Mouse (Mus musculus): Measurements from ENCODE around the gene Acd. TPM values are rescaled to one million over a fixed set of nuclear protein-coding genes. Genes with fewer than 3 reads are reported as not detected.

The Acd gene
- polyA plus RNA-seq, 1 experiment from 2014 or later, result 78.1 TPM

DNA sequence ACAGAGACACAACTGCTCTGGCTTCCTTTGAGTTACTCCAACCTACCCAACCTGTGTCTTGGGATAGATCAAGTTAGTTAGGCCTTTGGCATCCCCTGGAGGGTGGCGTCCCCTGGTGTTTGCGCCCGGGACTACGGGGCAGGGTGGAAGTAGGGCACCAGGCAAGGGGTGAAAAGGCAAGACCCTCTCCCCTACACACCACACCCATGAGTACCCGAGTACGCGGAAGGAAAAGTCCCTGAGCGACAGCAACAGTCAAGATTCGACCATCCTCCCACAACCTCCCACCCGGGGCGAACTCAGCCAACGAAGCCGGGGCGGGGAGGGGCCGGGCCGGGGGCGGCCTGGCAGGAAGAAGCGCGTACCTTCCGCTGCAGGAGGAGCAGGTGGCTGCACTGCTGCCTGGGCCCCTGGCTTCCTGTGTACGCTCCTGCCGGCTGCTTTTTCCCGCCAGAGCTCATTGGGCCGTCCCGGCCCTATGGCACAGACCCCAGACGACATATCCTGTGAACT lies 15.1 kb downstream of the Acd start, which contains the start of gene Carmil2:
Gene Carmil2 (plus strand): TSS at position 479 of the 513 bp plus-strand sequence.
- Histone ChIP-seq H3K4me1 (replicated peaks; ENCODE audit: control insufficient read depth, insufficient read depth, low read length) (no peaks in the 10 kb centered on the region), H3K27me3 (ENCODE audit: control insufficient read depth, insufficient read depth, low read length) (no peaks in the 10 kb centered on the region), H3K4me3 (replicated peaks; ENCODE audit: low read length) (no peak within 1 kb of the TSS), H3K27ac (no peak within 1 kb of the TSS), H3K9me3 (ENCODE audit: control insufficient read depth, low read length) (no peaks in the 10 kb centered on the region), H3K4me2 (replicated peaks) (peak within 1 kb of the TSS; percentile 10; the same call in 1 of the 2 replicates), H3K9ac (no peak within 1 kb of the TSS), H3K36me3 (replicated peaks; ENCODE audit: control insufficient read depth, insufficient read depth) (peaks cover 35% of the 10 kb centered on the region)
- ATAC-seq (ENCODE audit: low FRiP score) (no peak), DNase-seq (ENCODE audit: low spot score) (no peak)
- WGBS, result 15% methylated on average over 26 of the region's 26 CpGs

DNA sequence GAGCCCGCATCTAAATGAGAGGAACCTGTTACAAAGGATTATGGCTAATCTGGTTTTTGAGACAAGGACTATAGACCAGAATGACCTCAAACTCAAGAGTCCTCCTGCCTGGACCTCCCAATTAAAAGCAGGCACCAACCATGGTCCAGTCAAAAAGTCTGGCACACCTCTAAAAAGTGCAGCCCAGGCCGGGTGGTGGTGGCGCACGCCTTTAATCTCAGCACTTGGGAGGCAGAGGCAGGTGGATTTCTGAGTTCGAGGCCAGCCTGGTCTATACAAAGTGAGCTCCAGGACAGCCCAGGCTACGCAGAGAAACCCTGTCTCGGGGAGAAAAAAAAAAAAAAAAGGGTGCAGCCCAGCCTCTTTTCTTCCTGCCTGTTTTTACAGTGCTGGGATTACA lies 15.6 kb downstream of the Acd start:
- no peak overlapping the region for H3K9ac ChIP-seq
- no peak overlapping the region for H3K4me3 ChIP-seq (replicated peaks; ENCODE audit: low read length)
- no peak overlapping the region for H3K27ac ChIP-seq
- H3K27me3 ChIP-seq (ENCODE audit: control insufficient read depth, insufficient read depth, low read length), result no peaks in the 10 kb centered on the region
- WGBS, result 86% methylated on average over 7 of the region's 7 CpGs
- ATAC-seq (ENCODE audit: low FRiP score) (no peak), DNase-seq (ENCODE audit: low spot score) (no peak)
- H3K4me1 ChIP-seq (replicated peaks; ENCODE audit: control insufficient read depth, insufficient read depth, low read length), result no peaks in the 10 kb centered on the region
- H3K9me3 ChIP-seq (ENCODE audit: control insufficient read depth, low read length), result no peaks in the 10 kb centered on the region
- peaks cover 40% of the 10 kb centered on the region for H3K36me3 ChIP-seq (replicated peaks; ENCODE audit: control insufficient read depth, insufficient read depth)
- H3K4me2 ChIP-seq (replicated peaks), result no peak overlapping the region; the same call in 1 of the 2 replicates

DNA sequence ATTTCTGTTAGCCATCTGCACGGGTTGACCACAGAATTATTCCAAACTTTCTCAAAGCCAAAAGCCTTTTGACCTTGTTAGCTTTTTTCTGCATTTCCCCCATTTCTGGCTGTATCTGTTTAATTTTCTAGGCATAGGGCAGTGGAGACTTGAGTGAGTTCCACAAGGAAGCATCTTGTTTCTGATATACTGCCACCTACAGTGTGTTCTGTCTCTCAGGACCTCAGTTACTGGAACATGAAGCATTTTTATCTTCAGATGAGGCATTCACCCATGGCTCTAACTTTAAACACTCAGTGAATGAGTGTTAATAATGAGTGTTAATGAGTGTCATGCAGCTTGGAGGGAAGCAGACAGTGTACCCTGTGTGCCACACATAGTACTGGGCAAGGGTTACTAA lies 23.0 kb downstream of the Acd start:
- no peak overlapping the region for H3K4me3 ChIP-seq (replicated peaks; ENCODE audit: low read length)
- ATAC-seq (ENCODE audit: low FRiP score), result no peak
- WGBS, result 94% methylated on average over 1 of the region's 1 CpGs
- H3K27ac ChIP-seq, result no peak overlapping the region
- H3K36me3 ChIP-seq (replicated peaks; ENCODE audit: control insufficient read depth, insufficient read depth), result peaks cover 98% of the 10 kb centered on the region
- no peaks in the 10 kb centered on the region for H3K27me3 ChIP-seq (ENCODE audit: control insufficient read depth, insufficient read depth, low read length)
- H3K9me3 ChIP-seq (ENCODE audit: control insufficient read depth, low read length), result no peaks in the 10 kb centered on the region
- H3K4me1 ChIP-seq (replicated peaks; ENCODE audit: control insufficient read depth, insufficient read depth, low read length), result no peaks in the 10 kb centered on the region
- no peak for DNase-seq (ENCODE audit: low spot score)
- H3K9ac ChIP-seq, result no peak overlapping the region
- H3K4me2 ChIP-seq (replicated peaks), result no peak overlapping the region

DNA sequence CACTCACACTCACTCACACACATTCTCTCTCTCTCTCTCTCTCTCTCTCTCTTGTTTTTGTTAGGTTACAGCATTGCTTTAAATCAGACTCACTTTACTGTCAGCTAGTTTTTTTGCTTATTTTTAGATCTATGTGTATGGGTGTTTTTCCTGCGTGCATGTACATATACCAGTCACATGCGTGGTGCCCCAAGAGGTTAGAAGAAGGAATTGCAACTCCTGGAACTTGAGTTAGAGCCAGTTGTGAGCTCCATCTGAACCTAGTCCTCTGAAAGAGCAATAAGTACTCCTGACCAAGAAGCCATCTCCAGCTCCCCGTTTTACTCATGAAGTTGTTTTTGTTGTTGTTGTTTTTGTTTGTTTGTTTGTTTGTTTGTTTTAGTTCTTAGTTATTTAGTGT lies 39.7 kb downstream of the Acd start:
- Histone ChIP-seq H3K4me3 (replicated peaks; ENCODE audit: low read length) (no peak overlapping the region), H3K4me2 (replicated peaks) (no peak overlapping the region), H3K9ac (no peak overlapping the region), H3K27ac (no peak overlapping the region), H3K4me1 (replicated peaks; ENCODE audit: control insufficient read depth, insufficient read depth, low read length) (no peaks in the 10 kb centered on the region), H3K27me3 (ENCODE audit: control insufficient read depth, insufficient read depth, low read length) (no peaks in the 10 kb centered on the region), H3K9me3 (ENCODE audit: control insufficient read depth, low read length) (no peaks in the 10 kb centered on the region), H3K36me3 (replicated peaks; ENCODE audit: control insufficient read depth, insufficient read depth) (peaks cover 24% of the 10 kb centered on the region)
- ATAC-seq (ENCODE audit: low FRiP score), result no peak
- 80% methylated on average over 3 of the region's 3 CpGs for WGBS
- DNase-seq (ENCODE audit: low spot score), result no peak

DNA sequence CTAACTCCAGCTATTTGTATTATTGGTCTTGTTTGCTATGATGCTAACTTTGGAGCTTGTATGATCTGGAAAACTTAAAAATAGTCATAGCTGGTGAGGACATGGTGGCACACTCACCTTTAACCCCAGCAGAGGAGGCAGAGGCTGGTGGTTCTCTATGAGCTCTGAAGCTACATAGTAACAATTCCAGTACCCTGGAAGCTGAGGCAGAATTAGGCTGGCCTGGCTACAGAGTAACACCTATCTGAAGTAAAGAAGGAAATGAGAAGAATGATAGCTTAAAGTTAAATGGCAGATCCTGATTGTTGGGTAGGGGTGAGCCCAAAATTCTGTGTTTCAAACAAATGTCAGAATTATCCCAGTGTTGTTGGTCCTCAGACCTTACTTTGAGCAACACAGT lies 43.3 kb downstream of the Acd start:
- Histone ChIP-seq H3K27ac (no peak overlapping the region), H3K36me3 (replicated peaks; ENCODE audit: control insufficient read depth, insufficient read depth) (peaks cover 10% of the 10 kb centered on the region), H3K9me3 (ENCODE audit: control insufficient read depth, low read length) (no peaks in the 10 kb centered on the region), H3K27me3 (ENCODE audit: control insufficient read depth, insufficient read depth, low read length) (no peaks in the 10 kb centered on the region), H3K9ac (no peak overlapping the region), H3K4me3 (replicated peaks; ENCODE audit: low read length) (no peak overlapping the region), H3K4me1 (replicated peaks; ENCODE audit: control insufficient read depth, insufficient read depth, low read length) (no peaks in the 10 kb centered on the region), H3K4me2 (replicated peaks) (no peak overlapping the region)
- no peak for DNase-seq (ENCODE audit: low spot score)
- ATAC-seq (ENCODE audit: low FRiP score), result no peak

DNA sequence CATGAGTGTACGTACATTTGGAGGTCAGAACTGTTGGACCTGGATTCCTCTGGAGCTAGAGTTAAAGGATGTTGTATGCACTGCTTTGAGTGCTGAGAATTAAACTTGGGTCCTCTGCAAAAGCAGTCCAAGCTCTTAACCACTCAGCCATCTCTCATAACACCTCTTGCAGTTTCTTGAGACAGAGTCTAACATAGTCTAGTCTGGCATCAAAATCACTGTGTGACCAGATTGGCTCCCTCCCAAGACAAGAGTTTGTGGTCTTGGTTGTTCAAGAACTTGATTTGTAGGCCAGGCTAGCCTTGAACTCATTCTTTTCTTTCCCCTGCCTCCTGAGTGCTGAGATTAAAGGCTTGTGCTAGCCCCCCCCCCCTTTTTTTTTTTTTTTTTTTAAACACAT lies 52.0 kb downstream of the Acd start:
- ATAC-seq (ENCODE audit: low FRiP score) (no peak), DNase-seq (ENCODE audit: low spot score) (no peak)
- Histone ChIP-seq H3K36me3 (replicated peaks; ENCODE audit: control insufficient read depth, insufficient read depth) (peaks cover 33% of the 10 kb centered on the region), H3K9me3 (ENCODE audit: control insufficient read depth, low read length) (no peaks in the 10 kb centered on the region), H3K27ac (no peak overlapping the region), H3K4me2 (replicated peaks) (no peak overlapping the region), H3K27me3 (ENCODE audit: control insufficient read depth, insufficient read depth, low read length) (no peaks in the 10 kb centered on the region), H3K9ac (no peak overlapping the region), H3K4me3 (replicated peaks; ENCODE audit: low read length) (no peak overlapping the region), H3K4me1 (replicated peaks; ENCODE audit: control insufficient read depth, insufficient read depth, low read length) (no peaks in the 10 kb centered on the region)
- whole genome bisulfite sequencing, result 97% methylated on average over 1 of the region's 1 CpGs

Other genes starting within 250 kb of the Acd start
- gene Tppp3, start 229.6 kb downstream of the Acd start, polyA plus RNA-seq (2014; fragmentation: Nextera tagmentation; extraction: Ambion mirVana), result 204 and 207 TPM in 2 replicates
- gene Zdhhc1, start 204.2 kb downstream of the Acd start, polyA plus RNA-seq (2014; fragmentation: Nextera tagmentation; extraction: Ambion mirVana), result 32.7 and 33.1 TPM in 2 replicates
- gene Hsd11b2, start 182.3 kb downstream of the Acd start, polyA plus RNA-seq (2014; fragmentation: Nextera tagmentation; extraction: Ambion mirVana), result 6.1 and 7.0 TPM in 2 replicates
- 231 and 245 TPM in 2 replicates for gene Atp6v0d1, start 135.1 kb downstream of the Acd start, polyA plus RNA-seq (2014; fragmentation: Nextera tagmentation; extraction: Ambion mirVana)
- gene Ripor1, start 95.8 kb downstream of the Acd start, polyA plus RNA-seq (2014; fragmentation: Nextera tagmentation; extraction: Ambion mirVana), result 30.6 and 32.6 TPM in 2 replicates
- gene Ctcf, start 64.5 kb downstream of the Acd start, polyA plus RNA-seq (2014; fragmentation: Nextera tagmentation; extraction: Ambion mirVana), result 76.9 and 79.1 TPM in 2 replicates
- gene Agrp, start 63.7 kb downstream of the Acd start, polyA plus RNA-seq (2014; fragmentation: Nextera tagmentation; extraction: Ambion mirVana), result 0.84 TPM in 1 of 2 replicates, not detected in the other
- 22.3 and 24.4 TPM in 2 replicates for gene Carmil2, start 14.8 kb downstream of the Acd start, polyA plus RNA-seq (2014; fragmentation: Nextera tagmentation; extraction: Ambion mirVana)
- 53.7 and 56.2 TPM in 2 replicates for gene Pard6a, start within 50 bp of the Acd start, polyA plus RNA-seq (2014; fragmentation: Nextera tagmentation; extraction: Ambion mirVana)
- gene 4933405L10Rik, start 6.6 kb upstream of the Acd start, polyA plus RNA-seq (2014; fragmentation: Nextera tagmentation; extraction: Ambion mirVana), result 0.22 and 0.27 TPM in 2 replicates
- 11.6 and 13.4 TPM in 2 replicates for gene Enkd1, start 7.1 kb upstream of the Acd start, polyA plus RNA-seq (2014; fragmentation: Nextera tagmentation; extraction: Ambion mirVana)
- gene Gfod2, start 57.6 kb upstream of the Acd start, polyA plus RNA-seq (2014; fragmentation: Nextera tagmentation; extraction: Ambion mirVana), result 62.7 and 71.7 TPM in 2 replicates
- 9.1 and 10.4 TPM in 2 replicates for gene Ranbp10, start 126.2 kb upstream of the Acd start, polyA plus RNA-seq (2014; fragmentation: Nextera tagmentation; extraction: Ambion mirVana)
- 0.64 and 1.4 TPM in 2 replicates for gene Tsnaxip1, start 126.6 kb upstream of the Acd start, polyA plus RNA-seq (2014; fragmentation: Nextera tagmentation; extraction: Ambion mirVana)
- 46.3 and 51.7 TPM in 2 replicates for gene Cenpt, start 152.2 kb upstream of the Acd start, polyA plus RNA-seq (2014; fragmentation: Nextera tagmentation; extraction: Ambion mirVana)
- gene Thap11, start 154.0 kb upstream of the Acd start, polyA plus RNA-seq (2014; fragmentation: Nextera tagmentation; extraction: Ambion mirVana), result 46.2 and 51.2 TPM in 2 replicates
- 181 TPM in 2 replicates for gene Nutf2, start 159.5 kb upstream of the Acd start, polyA plus RNA-seq (2014; fragmentation: Nextera tagmentation; extraction: Ambion mirVana)
- gene Edc4, start 179.8 kb upstream of the Acd start, polyA plus RNA-seq (2014; fragmentation: Nextera tagmentation; extraction: Ambion mirVana), result 40.1 and 46.6 TPM in 2 replicates
- gene Nrn1l, start 192.5 kb upstream of the Acd start, polyA plus RNA-seq (2014; fragmentation: Nextera tagmentation; extraction: Ambion mirVana), result 1.4 TPM in 1 of 2 replicates, not detected in the other
- 8.2 and 11.0 TPM in 2 replicates for gene Pskh1, start 199.3 kb upstream of the Acd start, polyA plus RNA-seq (2014; fragmentation: Nextera tagmentation; extraction: Ambion mirVana)
- 2.9 and 3.2 TPM in 2 replicates for gene Ctrl, start 232.8 kb upstream of the Acd start, polyA plus RNA-seq (2014; fragmentation: Nextera tagmentation; extraction: Ambion mirVana)
- gene Psmb10, start 237.3 kb upstream of the Acd start, polyA plus RNA-seq (2014; fragmentation: Nextera tagmentation; extraction: Ambion mirVana), result 70.1 and 79.8 TPM in 2 replicates
- gene Lcat, start 242.3 kb upstream of the Acd start, polyA plus RNA-seq (2014; fragmentation: Nextera tagmentation; extraction: Ambion mirVana), result 3.2 and 3.3 TPM in 2 replicates